Mouse (Mus musculus) liver, embryonic 15.5 days (tissue): ENCODE data around the gene Ibtk. TPM values are rescaled to one million over a fixed set of nuclear protein-coding genes. Genes with fewer than 3 reads are reported as not detected.

Source experiments
- ATAC-seq: fragments of 200-750 bp; cut with Nextera tagmentation; 2 replicates; pipeline ENCODE4 v1.8.0; 2017; ENCODE audit warnings: moderate number of reproducible peaks, mild to moderate bottlenecking, moderate library complexity; ENCODE audit not compliant: insufficient read depth
- H3K27ac ChIP-seq: fragments of 300-500 bp; sonication (generic); replicated peaks from 2 replicates; pipeline ENCODE4 v1.5.1; 2015; ENCODE audit warnings: mild to moderate bottlenecking, inconsistent platforms
- H3K27me3 ChIP-seq: fragments of 300-500 bp; sonication (generic); 2 replicates; pipeline ENCODE4 v1.6.1; 2015; ENCODE audit warnings: mild to moderate bottlenecking, inconsistent platforms
- H3K36me3 ChIP-seq: fragments of 300-500 bp; sonication (generic); replicated peaks from 2 replicates; pipeline ENCODE4 v1.6.1; 2015; ENCODE audit warnings: moderate library complexity, mild to moderate bottlenecking, inconsistent platforms
- H3K4me1 ChIP-seq: fragments of 300-500 bp; sonication (generic); replicated peaks from 2 replicates; pipeline ENCODE4 v1.6.1; 2015; ENCODE audit warnings: inconsistent platforms
- H3K4me2 ChIP-seq: fragments of 300-500 bp; sonication (generic); 2 replicates; pipeline ENCODE4 v1.6.1; 2015; ENCODE audit warnings: moderate library complexity, mild to moderate bottlenecking, inconsistent platforms
- H3K4me3 ChIP-seq: fragments of 300-500 bp; sonication (generic); replicated peaks from 2 replicates; pipeline ENCODE4 v1.5.1; 2015; ENCODE audit warnings: mild to moderate bottlenecking, inconsistent platforms
- H3K9ac ChIP-seq: fragments of 300-500 bp; sonication (generic); 2 replicates; pipeline ENCODE4 v1.6.1; 2015; ENCODE audit warnings: moderate library complexity, mild to moderate bottlenecking, inconsistent platforms
- H3K9me3 ChIP-seq: fragments of 300-500 bp; sonication (generic); replicated peaks from 2 replicates; pipeline ENCODE4 v1.6.1; 2016; ENCODE audit warnings: inconsistent platforms
- WGBS: fragments of 180-500 bp; shearing (Covaris S2); methylation state at CpG from one replicate; pipeline ENCODE4 v1.1.7; 2015; ENCODE audit warnings: mixed read lengths; ENCODE audit not compliant: insufficient replicate concordance; 5-methylcytosine and 5-hydroxymethylcytosine counted together
- polyA plus RNA-seq: library from polyadenylated mRNA; unstranded; fragments of >200 nt; fragmentation: Nextera tagmentation; extraction: Ambion mirVana; gene quantifications from 2 replicates; pipeline ENCODE4 v1.2.1, GENCODE M21; 2015

Ibtk gene
- polyA plus RNA-seq, 1 experiment from 2014 or later: 23.9 TPM

DNA sequence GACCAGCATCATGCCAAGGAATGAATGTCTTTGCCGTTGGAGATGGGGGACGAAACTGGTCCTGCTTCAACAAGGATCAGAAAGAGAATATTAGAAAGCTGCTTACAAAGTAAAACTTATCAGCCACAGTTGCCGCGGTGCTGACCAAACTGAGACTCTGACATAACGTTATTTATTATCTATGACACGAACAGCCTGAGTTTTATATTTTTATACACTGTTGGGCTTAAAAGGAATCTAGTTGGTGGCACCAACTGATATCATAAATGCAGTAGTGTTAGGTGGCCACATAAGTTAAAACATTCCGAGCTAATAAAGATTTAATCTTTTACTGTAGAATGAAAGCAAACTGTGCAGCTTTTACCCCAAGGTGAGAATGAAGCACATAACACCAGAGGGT is 1.7 kb upstream of the Ibtk start:
- ATAC-seq: no peak
- 42% methylated on average over 7 of the region's 7 CpGs for WGBS
- H3K9ac ChIP-seq: no peak overlapping the region
- no peak overlapping the region for H3K4me3 ChIP-seq
- peaks cover 31% of the 10 kb centered on the region for H3K4me1 ChIP-seq
- H3K4me2 ChIP-seq: peak overlapping the region; percentile 84
- H3K9me3 ChIP-seq: no peaks in the 10 kb centered on the region
- H3K27me3 ChIP-seq: no peaks in the 10 kb centered on the region
- H3K27ac ChIP-seq: peak overlapping the region; percentile 99
- 0 out of 2 replicates have a peak, but pooled peaks cover 2% of the 10 kb centered on the region for H3K36me3 ChIP-seq

DNA sequence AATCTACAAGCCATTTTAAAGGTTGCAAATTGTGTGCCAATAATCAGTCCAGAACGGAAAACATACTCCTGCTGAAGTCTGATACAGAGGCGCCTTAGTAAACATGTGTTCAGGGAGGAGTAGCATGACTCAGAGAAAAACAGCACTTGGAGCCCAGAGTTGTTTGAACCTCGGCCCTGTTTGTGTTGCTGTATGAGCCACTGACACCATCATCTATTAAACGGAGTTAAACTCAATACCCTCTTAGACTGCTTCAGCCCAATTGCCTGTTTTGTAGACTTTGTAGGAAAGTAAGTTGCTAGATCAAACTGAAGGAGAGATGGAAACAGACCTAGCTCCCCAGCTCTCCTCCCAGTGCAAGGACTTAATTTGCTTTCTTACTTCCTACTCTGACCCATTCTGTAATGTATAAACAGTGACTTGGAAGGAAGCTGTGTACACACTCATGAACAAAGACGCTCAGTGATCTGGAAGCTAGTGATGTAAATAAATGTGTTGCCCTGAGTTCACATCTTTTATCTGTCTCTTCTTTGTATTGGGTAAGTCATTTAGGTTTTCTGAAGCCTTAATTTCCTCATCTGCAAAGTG is 882 bp upstream of the Ibtk start:
- 8% methylated on average over 5 of the region's 5 CpGs for WGBS
- peak overlapping the region; percentile 99 for H3K9ac ChIP-seq
- peak overlapping the region; percentile 99 for H3K27ac ChIP-seq
- peak overlapping the region; percentile 96 for H3K4me3 ChIP-seq
- no peaks in the 10 kb centered on the region for H3K27me3 ChIP-seq
- peak overlapping the region; percentile 84 for H3K4me2 ChIP-seq
- peaks cover 34% of the 10 kb centered on the region for H3K4me1 ChIP-seq
- H3K9me3 ChIP-seq: no peaks in the 10 kb centered on the region
- ATAC-seq: peak; percentile 75
- H3K36me3 ChIP-seq: 0 out of 2 replicates have a peak, but pooled peaks cover 6% of the 10 kb centered on the region

DNA sequence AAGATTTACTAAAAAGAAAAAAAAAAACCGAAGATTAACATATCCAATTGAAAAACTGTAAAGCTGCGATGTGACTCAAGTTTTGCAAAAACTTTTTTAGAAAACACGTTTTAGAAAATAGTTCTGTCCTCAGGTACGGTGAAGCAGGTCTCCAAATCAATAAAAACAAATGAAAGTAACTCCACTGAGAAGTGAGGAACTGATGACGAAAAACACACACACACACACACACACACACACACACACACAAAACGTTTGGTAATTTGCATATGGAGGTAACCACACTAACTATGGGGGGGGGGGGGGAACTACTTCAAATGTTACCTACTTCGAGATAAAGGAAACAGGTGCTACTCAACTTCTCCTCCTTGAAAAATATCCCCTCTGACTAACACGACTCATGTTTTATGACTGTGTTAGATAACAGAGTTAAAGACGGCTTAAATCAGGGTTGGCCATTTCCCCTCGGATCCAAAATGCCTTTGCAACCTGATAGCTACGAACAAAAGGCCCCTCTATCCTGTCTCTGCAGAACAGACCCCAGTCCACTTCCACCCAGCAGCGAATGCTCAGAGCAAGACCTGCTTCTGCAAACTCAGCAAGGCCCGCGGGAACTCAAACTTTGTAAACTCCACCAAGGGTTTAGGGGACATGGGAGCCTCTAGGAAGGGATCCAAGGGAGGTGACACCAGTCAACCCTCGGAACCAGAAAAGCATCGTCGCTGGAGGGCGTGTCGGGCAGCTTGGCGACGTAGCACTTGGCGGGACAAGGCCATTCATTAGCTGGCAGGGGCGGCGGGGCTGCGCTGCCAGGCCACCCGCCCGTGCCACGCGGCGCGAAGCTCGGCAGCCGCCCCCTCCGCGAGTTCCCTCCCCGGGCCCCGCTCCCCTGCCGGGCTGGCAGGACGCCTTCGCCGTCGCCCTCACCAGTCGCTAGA is 661 bp downstream of the Ibtk start:
- peak overlapping the region; percentile 84 for H3K4me2 ChIP-seq
- peaks cover 11% of the 10 kb centered on the region for H3K36me3 ChIP-seq
- peak overlapping the region; percentile 99 for H3K27ac ChIP-seq
- WGBS: 1% methylated on average over 43 of the region's 43 CpGs
- H3K4me3 ChIP-seq: peak overlapping the region; percentile 96
- no peaks in the 10 kb centered on the region for H3K9me3 ChIP-seq
- ATAC-seq: peak; percentile 74
- no peaks in the 10 kb centered on the region for H3K27me3 ChIP-seq
- peak overlapping the region; percentile 99 for H3K9ac ChIP-seq
- H3K4me1 ChIP-seq: peaks cover 35% of the 10 kb centered on the region

DNA sequence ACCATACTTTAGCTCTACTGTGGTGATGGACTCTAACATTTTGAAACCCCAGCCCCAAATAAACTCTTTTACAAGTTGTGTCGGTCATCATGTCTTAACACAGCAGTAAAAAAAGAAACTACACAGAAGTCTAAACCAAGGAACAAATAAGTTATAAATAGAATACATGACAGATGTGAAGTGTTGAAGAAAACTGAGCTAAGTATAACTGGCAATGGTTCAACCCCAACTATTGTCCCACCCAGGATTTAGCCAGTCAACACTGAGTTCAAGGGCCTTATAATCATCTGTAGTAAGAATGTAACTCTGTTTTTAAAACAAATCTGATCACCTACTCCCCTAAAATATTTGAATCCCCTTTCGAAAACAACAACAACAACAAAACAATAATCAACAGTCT is 3.6 kb downstream of the Ibtk start:
- whole genome bisulfite sequencing: 83% methylated on average over 2 of the region's 2 CpGs
- Histone ChIP-seq H3K27me3 (no peaks in the 10 kb centered on the region), H3K27ac (no peak overlapping the region), H3K4me2 (no peak overlapping the region), H3K4me1 (peaks cover 24% of the 10 kb centered on the region), H3K9me3 (no peaks in the 10 kb centered on the region), H3K4me3 (no peak overlapping the region), H3K9ac (no peak overlapping the region), H3K36me3 (peaks cover 38% of the 10 kb centered on the region)
- no peak for ATAC-seq

DNA sequence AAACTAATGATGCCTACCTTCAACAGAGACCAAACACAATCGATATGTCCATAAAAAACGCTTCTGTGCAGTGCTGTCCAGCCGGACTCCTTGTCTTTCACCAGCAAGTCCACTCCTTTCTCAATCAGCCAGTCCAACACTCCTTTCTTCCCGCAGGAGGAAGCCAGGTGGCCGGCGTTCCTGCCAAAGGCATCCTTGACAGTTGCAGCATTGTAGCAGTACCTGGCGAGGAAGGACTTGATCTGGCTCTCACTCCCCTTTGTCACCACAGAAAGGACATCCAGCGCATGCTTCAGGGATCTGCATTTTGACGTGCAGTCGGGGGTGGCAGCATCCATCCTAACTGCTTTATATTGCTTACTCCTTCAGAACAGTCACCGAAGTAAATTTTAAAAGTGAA is 5.8 kb downstream of the Ibtk start:
- H3K36me3 ChIP-seq: peaks cover 54% of the 10 kb centered on the region
- H3K4me3 ChIP-seq: no peak overlapping the region
- H3K27me3 ChIP-seq: no peaks in the 10 kb centered on the region
- WGBS: 78% methylated on average over 11 of the region's 11 CpGs
- no peaks in the 10 kb centered on the region for H3K9me3 ChIP-seq
- no peak overlapping the region for H3K4me2 ChIP-seq
- ATAC-seq: no peak
- H3K27ac ChIP-seq: no peak overlapping the region
- H3K4me1 ChIP-seq: peaks cover 17% of the 10 kb centered on the region
- H3K9ac ChIP-seq: no peak overlapping the region

DNA sequence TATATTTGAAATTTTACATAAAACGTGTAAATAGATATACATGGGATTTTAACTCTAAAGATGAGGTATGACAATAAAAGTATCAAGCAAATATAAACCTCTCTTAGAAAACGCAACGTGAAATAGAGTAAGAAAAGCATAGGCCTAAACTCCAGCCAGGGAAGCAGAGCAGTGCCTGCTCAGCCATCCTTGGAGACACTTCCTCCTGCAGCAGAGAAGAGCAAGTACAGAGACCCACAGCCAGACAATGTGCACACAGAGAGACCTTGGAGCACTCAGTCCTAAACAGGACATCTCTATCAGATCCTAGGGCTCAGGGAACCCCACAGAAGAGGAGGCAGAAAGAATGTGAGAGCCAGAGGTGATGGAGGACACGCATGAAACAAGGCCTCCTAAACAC is 7.0 kb downstream of the Ibtk start:
- Histone ChIP-seq H3K4me3 (no peak overlapping the region), H3K9me3 (no peaks in the 10 kb centered on the region), H3K27me3 (no peaks in the 10 kb centered on the region), H3K36me3 (peaks cover 64% of the 10 kb centered on the region), H3K4me2 (no peak overlapping the region), H3K27ac (no peak overlapping the region), H3K4me1 (peaks cover 10% of the 10 kb centered on the region), H3K9ac (no peak overlapping the region)
- ATAC-seq: no peak
- 82% methylated on average over 4 of the region's 4 CpGs for WGBS

DNA sequence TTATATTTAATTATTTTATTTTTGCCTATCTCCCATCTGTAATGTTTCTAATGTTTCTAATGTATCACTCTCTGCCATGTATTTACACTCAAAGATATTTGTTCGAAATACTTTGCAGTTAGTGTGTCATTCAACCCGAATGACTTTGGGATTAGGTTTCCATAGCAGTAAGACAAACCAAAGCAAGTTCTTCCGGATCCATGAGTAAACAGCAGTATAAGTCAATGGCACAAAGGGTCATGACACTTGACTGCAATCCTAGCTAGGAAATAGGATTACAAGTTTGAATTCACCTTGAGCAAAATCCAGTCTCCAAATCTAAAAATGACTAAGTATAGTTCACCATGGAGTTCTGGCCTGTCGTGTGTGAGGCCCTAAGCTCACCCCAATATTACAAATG is 9.9 kb downstream of the Ibtk start:
- WGBS: 79% methylated on average over 4 of the region's 4 CpGs
- H3K36me3 ChIP-seq: peaks cover 82% of the 10 kb centered on the region
- no peak overlapping the region for H3K27ac ChIP-seq
- no peaks in the 10 kb centered on the region for H3K9me3 ChIP-seq
- no peaks in the 10 kb centered on the region for H3K27me3 ChIP-seq
- no peaks in the 10 kb centered on the region for H3K4me1 ChIP-seq
- H3K9ac ChIP-seq: no peak overlapping the region
- no peak overlapping the region for H3K4me3 ChIP-seq
- H3K4me2 ChIP-seq: no peak overlapping the region
- no peak for ATAC-seq

DNA sequence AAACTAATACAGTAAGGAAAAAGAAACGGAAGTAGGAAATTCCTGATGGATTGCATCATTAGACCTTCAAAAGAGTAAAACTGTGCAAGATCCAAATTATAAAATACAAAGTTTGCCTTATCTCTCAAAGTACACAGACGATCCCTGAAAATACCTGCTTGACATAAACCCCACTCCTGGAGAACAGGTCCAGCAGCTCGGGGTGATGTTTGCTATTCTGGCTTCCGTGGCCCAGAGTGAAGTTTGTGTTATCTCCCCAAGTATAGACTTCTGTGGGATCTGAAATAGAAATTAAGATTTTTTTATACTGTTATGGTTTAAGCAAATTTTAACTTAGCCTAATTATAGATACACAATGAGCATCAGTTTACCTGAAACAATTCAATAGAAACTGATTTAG is 14.3 kb downstream of the Ibtk start:
- Histone ChIP-seq H3K9ac (no peak overlapping the region), H3K36me3 (peaks cover 83% of the 10 kb centered on the region), H3K4me3 (no peak overlapping the region), H3K27me3 (no peaks in the 10 kb centered on the region), H3K27ac (no peak overlapping the region), H3K9me3 (no peaks in the 10 kb centered on the region), H3K4me2 (no peak overlapping the region), H3K4me1 (no peaks in the 10 kb centered on the region)
- ATAC-seq: no peak
- WGBS: 72% methylated on average over 4 of the region's 4 CpGs

DNA sequence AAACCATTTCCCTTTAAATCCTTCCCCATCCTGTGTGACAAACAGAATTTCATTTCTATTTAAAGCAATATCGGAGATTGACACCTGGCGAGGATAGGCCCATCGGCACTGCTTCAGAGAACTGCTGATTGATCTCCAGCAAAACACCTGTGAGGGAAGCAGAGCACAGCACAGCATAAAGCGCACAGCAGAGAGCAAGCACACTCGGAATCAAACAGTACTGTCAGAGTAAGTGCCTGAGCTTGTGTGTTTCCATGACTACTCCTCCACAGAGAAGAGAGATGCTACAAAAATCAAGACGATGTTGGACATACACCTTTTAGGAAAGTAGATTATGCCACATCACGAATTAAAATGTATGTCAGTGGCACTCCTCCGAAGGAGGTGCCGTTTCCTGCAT is 25.1 kb downstream of the Ibtk start:
- ATAC-seq: no peak
- H3K36me3 ChIP-seq: peaks cover 83% of the 10 kb centered on the region
- H3K9ac ChIP-seq: no peak overlapping the region
- no peaks in the 10 kb centered on the region for H3K9me3 ChIP-seq
- no peaks in the 10 kb centered on the region for H3K4me1 ChIP-seq
- no peaks in the 10 kb centered on the region for H3K27me3 ChIP-seq
- WGBS: 90% methylated on average over 9 of the region's 9 CpGs
- no peak overlapping the region for H3K4me3 ChIP-seq
- H3K27ac ChIP-seq: no peak overlapping the region
- H3K4me2 ChIP-seq: no peak overlapping the region

DNA sequence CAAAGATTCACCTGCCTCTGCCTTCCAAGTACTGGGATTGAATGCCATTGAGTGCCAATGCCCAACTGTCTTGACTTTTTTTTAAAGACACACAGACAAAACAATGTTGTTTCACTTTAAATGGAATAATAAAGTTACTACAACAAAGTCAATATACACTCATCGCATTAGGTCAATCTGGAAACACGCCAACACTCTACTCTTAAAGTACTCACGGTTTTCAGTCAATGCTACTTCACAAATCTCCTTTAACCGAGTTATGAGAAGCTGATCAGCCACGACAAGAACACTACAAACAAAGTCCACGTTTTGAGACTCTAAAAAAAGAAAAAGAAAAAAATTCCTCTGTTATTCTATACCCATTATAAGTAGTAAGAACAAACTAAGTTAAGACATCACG is 31.8 kb downstream of the Ibtk start:
- H3K4me2 ChIP-seq: no peak overlapping the region
- no peaks in the 10 kb centered on the region for H3K9me3 ChIP-seq
- WGBS: 81% methylated on average over 7 of the region's 7 CpGs
- H3K36me3 ChIP-seq: peaks cover 88% of the 10 kb centered on the region
- no peak overlapping the region for H3K4me3 ChIP-seq
- H3K4me1 ChIP-seq: no peaks in the 10 kb centered on the region
- no peak overlapping the region for H3K27ac ChIP-seq
- ATAC-seq: no peak
- no peak overlapping the region for H3K9ac ChIP-seq
- H3K27me3 ChIP-seq: no peaks in the 10 kb centered on the region

DNA sequence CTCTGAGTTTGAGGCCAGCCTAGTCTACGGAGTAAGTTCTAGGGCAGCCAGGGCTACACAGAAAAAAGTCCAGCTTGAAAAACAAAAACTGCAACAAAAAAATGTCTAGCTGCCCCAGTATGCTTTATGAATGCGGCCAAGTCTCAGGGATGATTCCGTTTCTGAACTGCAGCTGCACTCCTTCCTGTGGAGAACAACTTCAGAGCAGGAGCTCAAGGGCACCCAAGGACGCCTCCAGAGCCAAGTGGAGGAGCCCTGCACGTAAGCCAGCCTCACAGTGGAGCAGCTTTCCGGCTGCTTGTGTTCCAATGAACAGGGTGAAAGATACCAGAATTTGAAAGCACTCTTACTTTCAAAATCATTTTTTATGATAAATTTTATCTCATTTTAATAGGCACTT is 41.8 kb downstream of the Ibtk start:
- no peak overlapping the region for H3K4me2 ChIP-seq
- ATAC-seq: no peak

More for the DNA sequence above, 41.8 kb downstream of the Ibtk start:
- Histone ChIP-seq H3K9ac (no peak overlapping the region), H3K4me3 (no peak overlapping the region), H3K27me3 (no peaks in the 10 kb centered on the region), H3K27ac (no peak overlapping the region), H3K36me3 (peaks cover 90% of the 10 kb centered on the region), H3K4me1 (no peaks in the 10 kb centered on the region), H3K9me3 (no peaks in the 10 kb centered on the region)
- 88% methylated on average over 6 of the region's 6 CpGs for WGBS
